Mouse (Mus musculus) stomach, embryonic 16.5 days (tissue): Measurements from ENCODE around the gene Ggcx. TPM values are rescaled to one million over a fixed set of nuclear protein-coding genes. Genes with fewer than 3 reads are reported as not detected.
A peak's percentile ranks its signal among the peaks of the same experiment; 100 is the strongest.

ENCODE experiments used
- ATAC-seq: fragments of 200-750 bp; cut with Nextera tagmentation; 2 replicates; pipeline ENCODE4 v1.8.0; 2017; ENCODE audit warnings: moderate number of reproducible peaks, moderate TSS enrichment; ENCODE audit not compliant: insufficient read depth, low FRiP score
- H3K27ac ChIP-seq: fragments of 300-500 bp; sonication (generic); 2 replicates; pipeline ENCODE4 v1.5.1; 2014; ENCODE audit warnings: low read length
- H3K27me3 ChIP-seq: fragments of 300-500 bp; sonication (generic); 2 replicates; pipeline ENCODE4 v1.6.1; 2014; ENCODE audit warnings: low read length, control low read depth, mixed read lengths; ENCODE audit not compliant: control insufficient read depth, insufficient read depth
- H3K36me3 ChIP-seq: fragments of 300-500 bp; sonication (generic); 2 replicates; pipeline ENCODE4 v1.6.1; 2014; ENCODE audit warnings: low read length; ENCODE audit not compliant: control insufficient read depth, insufficient read depth
- H3K4me1 ChIP-seq: fragments of 300-500 bp; sonication (generic); 2 replicates; pipeline ENCODE4 v1.6.1; 2014; ENCODE audit warnings: low read length, control low read depth, mixed read lengths; ENCODE audit not compliant: control insufficient read depth, insufficient read depth
- H3K4me2 ChIP-seq: fragments of 300-500 bp; sonication (generic); 2 replicates; pipeline ENCODE4 v1.6.1; 2014; ENCODE audit warnings: low read depth, low read length, mixed read lengths
- H3K4me3 ChIP-seq: fragments of 300-500 bp; sonication (generic); replicated peaks from 2 replicates; pipeline ENCODE4 v1.5.1; 2014; ENCODE audit warnings: mild to moderate bottlenecking, low read length
- H3K9ac ChIP-seq: fragments of 300-500 bp; sonication (generic); 2 replicates; pipeline ENCODE4 v1.6.1; 2014; ENCODE audit warnings: low read length
- H3K9me3 ChIP-seq: fragments of 300-500 bp; sonication (generic); replicated peaks from 2 replicates; pipeline ENCODE4 v1.6.1; 2016; ENCODE audit warnings: low read length, control low read depth; ENCODE audit not compliant: control insufficient read depth
- WGBS: fragments of 180-500 bp; shearing (Covaris S2); extraction: QIAGEN DNeasy Blood & Tissue Kit; methylation state at CpG from one replicate; pipeline ENCODE4 v1.1.7; 2014; 5-methylcytosine and 5-hydroxymethylcytosine counted together
- polyA plus RNA-seq: library from polyadenylated mRNA; unstranded; fragments of >200 nt; fragmentation: Nextera tagmentation; extraction: Ambion mirVana; gene quantifications from 2 replicates; pipeline ENCODE4 v1.2.1, GENCODE M21; 2015

Gene Ggcx
- polyA plus RNA-seq, 1 experiment from 2014 or later, result 35.3 TPM

DNA sequence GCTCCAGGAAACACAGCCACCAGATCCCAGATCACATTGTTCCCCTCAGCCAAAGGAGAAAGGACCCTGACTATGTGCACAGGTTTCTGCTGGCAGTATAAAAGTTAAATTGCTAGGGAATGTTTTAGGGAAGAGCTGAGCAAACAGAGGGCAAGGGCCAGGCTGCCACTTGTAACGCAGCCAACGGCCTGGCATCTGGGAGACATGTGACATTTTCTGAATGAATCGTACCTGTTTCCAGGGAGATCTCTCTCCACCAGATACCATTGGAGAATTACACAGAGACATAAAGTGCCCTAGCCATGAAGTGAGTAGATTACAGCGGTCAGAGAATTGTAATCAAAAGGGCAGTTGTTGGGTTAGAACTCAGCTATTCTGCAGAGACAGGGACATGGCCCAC is 40.9 kb upstream of the Ggcx start:
- no peaks in the 10 kb centered on the region for H3K36me3 ChIP-seq
- WGBS, result 67% methylated on average over 4 of the region's 4 CpGs
- peaks cover 24% of the 10 kb centered on the region for H3K4me1 ChIP-seq
- H3K27me3 ChIP-seq, result no peaks in the 10 kb centered on the region
- no peaks in the 10 kb centered on the region for H3K9me3 ChIP-seq
- no peak for ATAC-seq
- no peak overlapping the region for H3K27ac ChIP-seq
- no peak overlapping the region for H3K4me2 ChIP-seq
- no peak overlapping the region for H3K9ac ChIP-seq
- no peak overlapping the region for H3K4me3 ChIP-seq

DNA sequence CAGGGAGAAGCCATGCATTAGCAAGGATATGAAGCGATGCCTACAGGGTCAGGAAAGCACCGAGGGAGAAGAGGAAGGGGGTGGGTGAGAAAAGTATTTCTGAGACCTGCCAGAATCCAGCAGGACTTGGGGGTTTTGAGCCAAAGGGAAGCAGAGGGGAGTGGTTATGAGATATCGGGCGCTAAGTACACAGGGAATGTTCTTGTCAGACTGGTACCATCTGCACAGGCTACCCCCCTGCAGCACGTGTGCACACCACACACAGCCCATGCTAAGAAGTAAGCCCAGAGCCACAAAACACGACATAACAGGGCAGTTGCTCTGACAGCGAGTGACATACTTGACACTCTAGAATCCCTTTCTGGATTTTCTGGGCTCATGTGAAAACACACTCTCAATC is 39.9 kb upstream of the Ggcx start:
- no peaks in the 10 kb centered on the region for H3K9me3 ChIP-seq
- H3K4me2 ChIP-seq, result no peak overlapping the region
- H3K9ac ChIP-seq, result no peak overlapping the region
- H3K36me3 ChIP-seq, result no peaks in the 10 kb centered on the region
- no peaks in the 10 kb centered on the region for H3K27me3 ChIP-seq
- peaks cover 24% of the 10 kb centered on the region for H3K4me1 ChIP-seq
- WGBS, result 49% methylated on average over 7 of the region's 7 CpGs
- H3K27ac ChIP-seq, result no peak overlapping the region
- no peak overlapping the region for H3K4me3 ChIP-seq
- no peak; the same call in 1 of the 2 replicates for ATAC-seq

DNA sequence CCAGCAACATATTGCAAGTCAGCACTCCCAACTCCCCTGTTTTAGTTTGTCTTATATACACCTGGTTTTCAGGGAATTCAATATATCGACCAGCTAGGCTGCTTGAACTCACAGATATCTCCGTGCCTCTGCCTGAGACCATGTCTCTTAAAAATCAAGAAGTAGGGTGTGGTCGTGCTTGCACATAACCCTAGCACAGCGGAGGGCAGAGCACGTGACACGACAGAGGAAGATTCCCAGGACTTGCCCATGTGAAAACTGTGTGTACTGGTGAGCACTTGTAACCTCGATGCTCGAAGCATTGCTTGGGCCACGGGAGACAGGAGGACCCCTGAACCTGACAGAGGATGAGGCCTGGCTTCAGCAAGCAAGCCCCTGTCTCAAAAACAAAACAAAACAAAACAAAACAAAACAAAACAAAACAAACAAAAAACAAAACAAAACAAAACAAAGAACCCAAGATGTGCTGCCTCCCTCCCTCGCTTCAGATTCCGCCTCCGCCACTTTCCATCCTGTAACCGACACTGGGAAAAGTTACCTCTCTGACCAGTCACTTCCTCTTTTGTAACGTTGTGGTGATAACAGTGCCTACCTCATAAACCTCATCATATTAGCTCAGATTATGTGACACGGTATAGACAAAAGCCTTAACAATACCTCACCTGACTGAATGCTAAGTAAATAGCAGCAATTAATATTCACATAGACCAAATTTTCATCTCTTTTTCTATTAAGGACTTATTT is 39.1 kb upstream of the Ggcx start:
- H3K4me2 ChIP-seq, result no peak overlapping the region
- peaks cover 24% of the 10 kb centered on the region for H3K4me1 ChIP-seq
- ATAC-seq, result no peak
- no peaks in the 10 kb centered on the region for H3K9me3 ChIP-seq
- no peaks in the 10 kb centered on the region for H3K27me3 ChIP-seq
- WGBS, result 65% methylated on average over 15 of the region's 15 CpGs
- no peak overlapping the region for H3K9ac ChIP-seq
- H3K36me3 ChIP-seq, result no peaks in the 10 kb centered on the region
- H3K27ac ChIP-seq, result no peak overlapping the region
- no peak overlapping the region for H3K4me3 ChIP-seq

DNA sequence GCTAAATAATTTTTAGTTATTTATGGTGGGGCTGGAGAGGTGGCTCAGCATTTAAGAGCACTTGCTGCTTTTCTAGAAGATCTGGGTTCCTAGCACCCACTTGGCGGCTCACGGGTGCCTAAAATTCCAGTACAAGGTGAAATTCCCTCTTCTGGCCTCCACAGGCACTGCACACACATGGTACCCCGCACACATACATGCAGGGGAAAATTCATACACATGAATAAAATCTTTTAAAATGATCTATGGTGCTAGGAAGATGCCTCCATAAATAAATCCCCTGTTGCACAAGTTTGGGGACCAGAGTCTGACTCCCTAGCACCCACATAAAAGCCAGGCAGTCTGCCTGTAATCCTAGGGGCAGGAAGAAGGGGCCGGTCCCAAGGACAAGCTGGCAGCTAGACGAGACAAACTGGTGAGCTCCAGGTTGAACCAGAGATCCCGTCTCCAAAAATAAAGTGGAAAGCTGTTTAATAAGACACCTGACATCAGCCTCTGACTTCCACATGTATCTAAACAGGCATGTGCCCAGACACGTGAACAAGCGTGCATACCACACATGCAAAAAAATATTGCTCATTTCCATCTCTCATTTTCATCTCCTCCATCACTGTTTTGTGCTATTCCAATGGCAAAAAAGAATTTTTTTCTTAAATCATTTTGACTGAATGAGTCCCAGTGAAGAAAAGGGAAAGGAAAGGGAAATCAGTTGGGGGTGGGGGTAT is 35.4 kb upstream of the Ggcx start:
- WGBS, result 86% methylated on average over 8 of the region's 8 CpGs
- Histone ChIP-seq H3K27ac (no peak overlapping the region), H3K4me3 (no peak overlapping the region), H3K9me3 (no peaks in the 10 kb centered on the region), H3K4me2 (no peak overlapping the region; the same call in 1 of the 2 replicates), H3K4me1 (peaks cover 8% of the 10 kb centered on the region; the same call in 1 of the 2 replicates), H3K36me3 (no peaks in the 10 kb centered on the region), H3K9ac (no peak overlapping the region), H3K27me3 (no peaks in the 10 kb centered on the region)
- ATAC-seq, result no peak

DNA sequence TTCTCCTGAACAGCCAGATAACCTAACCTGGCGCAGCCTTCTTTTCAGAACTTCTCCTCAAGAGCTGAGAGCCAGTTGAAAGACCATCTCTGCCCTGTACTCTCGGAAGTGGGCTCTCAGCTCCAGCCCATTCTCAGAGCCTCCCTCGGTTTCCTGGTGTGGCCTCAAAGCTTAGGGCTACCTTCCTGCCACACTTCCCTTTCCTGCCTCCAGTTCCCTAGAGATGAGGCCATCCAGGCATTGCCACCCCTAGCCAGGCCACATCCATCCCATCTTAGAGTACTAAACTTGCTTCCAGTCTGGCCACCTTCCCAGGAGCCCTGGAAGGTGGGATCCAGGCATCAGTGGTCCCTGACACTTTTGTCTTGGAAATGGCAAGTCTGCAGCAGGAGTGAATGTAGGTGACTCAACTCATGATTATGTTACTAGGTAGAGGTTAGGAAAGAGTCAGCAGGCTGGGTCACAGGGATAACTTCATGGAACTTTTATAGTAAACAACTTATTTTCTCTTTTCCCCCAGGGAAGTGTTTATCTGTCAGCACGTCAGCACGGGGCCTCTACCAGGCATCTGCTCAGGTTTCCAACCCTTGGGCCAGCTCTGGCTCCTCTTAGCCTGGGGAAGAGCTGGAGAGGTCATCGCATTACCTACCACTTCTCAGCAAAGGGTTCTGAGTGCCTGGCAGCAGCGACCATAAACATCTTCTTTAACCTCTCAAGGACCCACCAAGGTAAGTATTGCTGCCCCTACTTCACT is 34.6 kb upstream of the Ggcx start:
- no peaks in the 10 kb centered on the region for H3K9me3 ChIP-seq
- peak overlapping the region; percentile 65 for H3K4me2 ChIP-seq
- ATAC-seq, result no peak

DNA sequence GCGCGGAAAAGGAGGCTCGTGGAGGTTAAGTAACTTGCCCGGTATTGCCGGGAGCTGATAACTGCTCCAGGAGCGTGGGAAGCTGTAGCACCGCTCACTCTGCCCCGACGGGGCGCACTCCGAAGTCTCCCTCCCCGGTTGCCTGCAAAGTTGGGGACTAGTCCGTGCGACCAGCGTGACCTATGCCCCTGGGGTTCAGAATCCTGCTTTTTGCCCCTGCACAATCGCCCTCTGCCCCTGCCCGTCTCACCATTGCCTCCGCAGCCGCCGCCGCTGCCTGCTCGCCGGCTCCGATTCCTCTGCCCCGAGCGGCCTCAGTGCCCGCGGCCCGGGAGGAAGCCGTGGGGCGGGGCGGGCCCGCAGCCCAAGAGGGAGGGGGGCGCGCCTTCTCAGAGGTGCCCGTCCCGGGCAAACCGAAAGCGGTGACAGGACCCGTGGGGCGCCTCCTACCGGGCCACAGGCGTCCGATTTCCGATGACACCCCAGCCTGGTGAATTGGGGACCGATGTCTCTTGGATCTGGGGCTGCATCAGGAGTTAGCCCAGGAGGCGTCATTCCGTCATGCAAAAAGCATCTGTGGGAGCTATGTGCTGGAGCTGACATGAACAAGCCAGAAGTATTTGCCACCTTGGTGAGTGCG is 33.9 kb upstream of the Ggcx start, which contains the start of gene Vamp5:
Vamp5 (minus strand) TSS at position 338 of the 640 bp plus-strand sequence.
- peak; percentile 89 for ATAC-seq
- H3K4me2 ChIP-seq, result peak within 1 kb of the TSS; percentile 65
- peak within 1 kb of the TSS; percentile 56 for H3K27ac ChIP-seq
- 2% methylated on average over 49 of the region's 49 CpGs for WGBS
- H3K9ac ChIP-seq, result peak within 1 kb of the TSS; percentile 81
- H3K4me1 ChIP-seq, result no peaks in the 10 kb centered on the region
- no peaks in the 10 kb centered on the region for H3K9me3 ChIP-seq
- H3K27me3 ChIP-seq, result no peaks in the 10 kb centered on the region
- H3K36me3 ChIP-seq, result peaks cover 4% of the 10 kb centered on the region; the same call in 1 of the 2 replicates
- peak within 1 kb of the TSS; percentile 62 for H3K4me3 ChIP-seq

More for the DNA sequence above, 34.6 kb upstream of the Ggcx start:
- no peaks in the 10 kb centered on the region for H3K27me3 ChIP-seq
- H3K9ac ChIP-seq, result peak overlapping the region; percentile 81
- H3K4me1 ChIP-seq, result peaks cover 3% of the 10 kb centered on the region; the same call in 1 of the 2 replicates
- peak overlapping the region; percentile 56 for H3K27ac ChIP-seq
- no peaks in the 10 kb centered on the region for H3K36me3 ChIP-seq
- H3K4me3 ChIP-seq, result peak overlapping the region; percentile 62
- 47% methylated on average over 7 of the region's 7 CpGs for WGBS

DNA sequence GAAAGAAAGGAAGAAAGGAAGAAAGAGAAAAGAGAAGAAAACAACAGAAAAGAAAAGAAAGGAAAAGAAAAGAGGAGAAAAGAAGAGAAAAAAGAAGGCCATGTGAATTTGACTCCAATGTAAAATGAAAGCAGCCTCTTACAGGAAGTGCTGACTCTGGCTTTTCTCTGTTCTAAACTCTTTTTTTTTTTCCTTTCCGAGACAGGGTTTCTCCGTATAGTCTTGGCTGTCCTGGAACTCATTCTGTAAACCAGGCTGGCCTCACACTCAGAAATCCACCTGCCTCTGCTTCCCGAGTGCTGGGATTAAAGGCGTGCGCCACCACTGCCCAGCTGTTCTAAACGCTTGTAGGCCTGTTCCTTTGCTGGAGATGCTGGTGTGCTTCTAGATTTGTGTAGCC is 31.6 kb upstream of the Ggcx start:
- WGBS, result 71% methylated on average over 6 of the region's 6 CpGs
- ATAC-seq, result no peak
- H3K9ac ChIP-seq, result no peak overlapping the region
- no peak overlapping the region for H3K4me3 ChIP-seq
- H3K4me2 ChIP-seq, result no peak overlapping the region
- peaks cover 9% of the 10 kb centered on the region; the same call in 1 of the 2 replicates for H3K36me3 ChIP-seq
- no peaks in the 10 kb centered on the region for H3K9me3 ChIP-seq
- no peaks in the 10 kb centered on the region for H3K27me3 ChIP-seq
- H3K27ac ChIP-seq, result no peak overlapping the region
- H3K4me1 ChIP-seq, result no peaks in the 10 kb centered on the region

DNA sequence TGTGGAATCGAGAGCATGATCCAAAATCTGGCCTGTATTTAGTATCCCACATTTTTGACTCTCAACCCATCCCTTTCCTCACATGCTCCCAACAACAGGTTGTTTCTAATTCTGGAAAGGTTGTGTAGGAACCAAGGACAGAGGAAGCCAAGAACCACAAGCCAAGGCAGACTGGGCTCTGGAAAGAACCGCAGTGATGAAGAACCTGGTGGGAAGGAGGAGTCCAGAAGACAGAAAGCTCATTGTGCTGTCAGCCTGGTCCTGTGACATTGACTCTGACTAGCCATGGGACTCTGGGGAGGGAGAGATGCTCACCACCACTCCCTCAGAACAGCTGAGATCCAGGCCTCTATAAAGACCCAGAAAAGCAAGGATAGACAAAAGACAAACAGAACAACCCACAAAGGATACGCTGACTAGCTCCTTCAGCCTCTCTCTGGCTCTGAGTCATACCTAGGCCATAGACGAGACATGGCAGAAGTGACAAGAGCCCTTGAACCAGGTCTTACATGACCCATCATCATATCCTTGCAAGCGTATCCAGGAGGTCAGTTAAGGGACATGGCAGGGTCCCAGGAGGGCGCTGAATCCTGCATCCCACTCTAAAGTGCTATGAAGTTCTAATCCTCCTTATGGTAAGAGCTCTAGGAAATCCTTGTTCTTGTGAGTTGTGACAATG is 30.8 kb upstream of the Ggcx start:
- H3K4me3 ChIP-seq, result no peak overlapping the region
- H3K27me3 ChIP-seq, result no peaks in the 10 kb centered on the region
- H3K36me3 ChIP-seq, result peaks cover 9% of the 10 kb centered on the region; the same call in 1 of the 2 replicates
- no peaks in the 10 kb centered on the region for H3K9me3 ChIP-seq
- WGBS, result 83% methylated on average over 6 of the region's 6 CpGs
- H3K4me1 ChIP-seq, result peaks cover 8% of the 10 kb centered on the region
- no peak overlapping the region for H3K4me2 ChIP-seq
- ATAC-seq, result no peak
- no peak overlapping the region for H3K9ac ChIP-seq
- H3K27ac ChIP-seq, result no peak overlapping the region
